Mouse (Mus musculus) erythroblast, adult 5-6 weeks (primary cell): ENCODE measurements around the gene Bcl2l1. TPM values are rescaled to one million over a fixed set of nuclear protein-coding genes. Genes with fewer than 3 reads are reported as not detected.
A peak's percentile ranks its signal among the peaks of the same experiment; 100 is the strongest.

Experiments used
- ATAC-seq: replicated peaks from 2 replicates; pipeline ENCODE4 v1.8.0; 2016; ENCODE audit warnings: moderate number of reproducible peaks, mild to moderate bottlenecking, moderate TSS enrichment, inconsistent platforms; ENCODE audit not compliant: poor library complexity, low FRiP score, severe bottlenecking
- total RNA-seq, 2 experiments: library from RNA; stranded (forward) in 1 of 2; stranded (reverse) in 1 of 2; fragments of 150-400 nt in 1 of 2; fragments of 200-764, 138-1000 nt in 1 of 2; gene quantifications; 2 replicates each; pipeline versions ENCODE4 v1.2.3 to v1.2.4; 2015 to 2017; ENCODE audit warnings: low replicate concordance in 2 of 2

Gene Bcl2l1
- 543 and 572 TPM in 2 replicates for total RNA-seq (2015; ENCODE audit: low replicate concordance)
- 807 and 937 TPM in 2 replicates for total RNA-seq (2017; ENCODE audit: low replicate concordance)

- peak; percentile 81 for ATAC-seq
Measured at GRCm38 (mm10) chr2:152831019-152831878, at the start of gene Bcl2l1. Bcl2l1 (minus strand) TSS chr2:152831728.

GRCm38 (mm10) chr2:152880898-152881297, 49.4 kb upstream of the Bcl2l1 start:
- ATAC-seq, result no peak

- ATAC-seq, result no peak
Measured at GRCm38 (mm10) chr2:152878239-152878638, 46.7 kb upstream of the Bcl2l1 start.

- ATAC-seq, result no peak
Measured at GRCm38 (mm10) chr2:152863346-152863745, 31.8 kb upstream of the Bcl2l1 start.

GRCm38 (mm10) chr2:152862638-152863037, 31.1 kb upstream of the Bcl2l1 start:
- no peak for ATAC-seq

GRCm38 (mm10) chr2:152861891-152862290, 30.4 kb upstream of the Bcl2l1 start:
- ATAC-seq, result no peak

GRCm38 (mm10) chr2:152859501-152859900, 28.0 kb upstream of the Bcl2l1 start:
- no peak for ATAC-seq

- ATAC-seq, result peak; percentile 37; the same call in 1 of the 2 replicates
Measured at GRCm38 (mm10) chr2:152848466-152848865, 16.9 kb upstream of the Bcl2l1 start.

GRCm38 (mm10) chr2:152847815-152848302, 16.3 kb upstream of the Bcl2l1 start, which contains the start of gene Tpx2:
Tpx2 (plus strand) TSS chr2:152847964.
- peak; percentile 98 for ATAC-seq

- ATAC-seq, result peak; percentile 7
Measured at GRCm38 (mm10) chr2:152847057-152847814, 15.7 kb upstream of the Bcl2l1 start.

- 0 out of 2 replicates have a peak, but pooled peaks have one; percentile 40 for ATAC-seq
Measured at GRCm38 (mm10) chr2:152842741-152843140, 11.2 kb upstream of the Bcl2l1 start.

- no peak for ATAC-seq
Measured at GRCm38 (mm10) chr2:152839256-152839655, 7.7 kb upstream of the Bcl2l1 start.

- ATAC-seq, result peak; percentile 75
Measured at GRCm38 (mm10) chr2:152830021-152830921, 1.3 kb downstream of the Bcl2l1 start.

- ATAC-seq, result no peak
Measured at GRCm38 (mm10) chr2:152829367-152829881, 2.1 kb downstream of the Bcl2l1 start.

GRCm38 (mm10) chr2:152828532-152828931, 3.0 kb downstream of the Bcl2l1 start:
- no peak for ATAC-seq

GRCm38 (mm10) chr2:152828011-152828370, 3.5 kb downstream of the Bcl2l1 start:
- no peak for ATAC-seq

GRCm38 (mm10) chr2:152827321-152828010, 4.1 kb downstream of the Bcl2l1 start:
- no peak for ATAC-seq

- no peak for ATAC-seq
Measured at GRCm38 (mm10) chr2:152826481-152826880, 5.0 kb downstream of the Bcl2l1 start.

GRCm38 (mm10) chr2:152825713-152826112, 5.8 kb downstream of the Bcl2l1 start:
- ATAC-seq, result no peak
